Mouse (Mus musculus): ENCODE measurements around the gene Atmin. TPM values are rescaled to one million over a fixed set of nuclear protein-coding genes. Genes with fewer than 3 reads are reported as not detected.
A peak's percentile ranks its signal among the peaks of the same experiment; 100 is the strongest.

The Atmin gene
- polyA plus RNA-seq, 1 experiment from 2014 or later = 12.6 TPM

DNA sequence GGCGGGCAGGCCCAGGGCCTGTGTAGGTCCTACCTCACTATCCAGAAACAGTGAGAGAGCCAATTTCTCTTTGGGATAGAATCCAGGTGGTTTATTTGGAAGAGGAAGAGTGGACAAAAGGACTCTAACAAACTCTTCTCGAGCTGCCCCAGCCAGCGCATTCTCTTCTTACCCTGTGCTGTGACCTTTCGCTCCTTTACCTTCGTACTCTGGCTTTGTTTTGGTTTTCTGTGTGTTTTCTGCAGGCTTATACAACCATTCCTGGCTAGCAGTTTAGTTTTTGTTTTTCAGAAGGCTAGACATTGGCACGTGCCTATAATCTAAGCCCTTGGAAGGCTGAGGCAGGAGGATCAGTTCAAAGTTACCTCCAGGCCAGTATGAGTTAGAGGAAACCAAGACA, 26.3 kb downstream of the Atmin start:
- Histone ChIP-seq H3K27ac (replicated peaks) (no peak overlapping the region), H3K4me3 (no peak overlapping the region), H3K27me3 (ENCODE audit: low read depth, poor library complexity, severe bottlenecking) (no peaks in the 10 kb centered on the region), H3K9me3 (replicated peaks) (no peaks in the 10 kb centered on the region), H3K4me1 (no peaks in the 10 kb centered on the region), H3K36me3 (no peaks in the 10 kb centered on the region)
- 85% methylated on average over 6 of the region's 6 CpGs for WGBS
- no peak for DNase-seq (ENCODE audit: low spot score)

DNA sequence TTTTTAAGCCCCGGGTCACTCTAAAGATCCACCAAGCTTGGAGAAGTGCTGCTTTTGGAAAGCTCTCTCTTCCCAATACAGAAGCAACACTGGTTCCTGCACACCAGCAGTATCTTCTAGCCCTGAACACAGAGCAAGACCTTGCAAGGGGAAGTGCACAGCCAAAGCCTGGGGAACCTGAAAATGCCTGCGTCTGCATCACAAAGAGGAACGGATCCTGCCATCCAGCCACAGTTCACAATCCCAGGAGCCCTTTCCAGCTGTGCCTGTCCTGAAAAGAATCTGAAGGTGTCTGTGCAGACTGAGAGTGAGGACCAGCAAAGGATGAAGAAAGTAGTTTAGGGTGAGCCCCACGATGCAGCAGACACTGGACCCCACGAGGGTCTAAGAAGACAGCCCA, 31.9 kb downstream of the Atmin start:
- WGBS = 31% methylated on average over 5 of the region's 5 CpGs
- H3K4me1 ChIP-seq = peaks cover 19% of the 10 kb centered on the region
- H3K27ac ChIP-seq (replicated peaks) = no peak overlapping the region
- H3K36me3 ChIP-seq = no peaks in the 10 kb centered on the region
- DNase-seq (ENCODE audit: low spot score) = no peak
- no peaks in the 10 kb centered on the region for H3K9me3 ChIP-seq (replicated peaks)
- H3K4me3 ChIP-seq = no peak overlapping the region
- H3K27me3 ChIP-seq (ENCODE audit: low read depth, poor library complexity, severe bottlenecking) = no peaks in the 10 kb centered on the region

DNA sequence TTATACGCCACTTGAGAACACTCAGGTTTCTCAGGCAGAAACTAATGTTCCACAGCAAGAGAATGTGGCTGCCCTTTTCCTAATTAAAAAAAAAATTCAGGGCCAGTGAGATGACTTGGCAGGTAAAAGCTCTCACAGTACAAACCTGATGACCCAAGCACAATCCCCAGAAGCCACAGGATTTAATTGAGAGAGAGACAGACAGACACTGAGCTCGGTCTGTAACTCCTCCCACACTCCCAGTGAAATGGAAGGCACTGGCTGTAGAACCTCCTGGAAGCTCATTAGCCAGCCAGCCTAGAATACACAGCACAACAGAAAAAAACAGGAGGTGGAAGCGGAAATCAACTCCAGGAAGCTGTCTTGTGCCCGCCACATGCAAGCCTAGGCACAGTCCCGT, 32.4 kb downstream of the Atmin start:
- Histone ChIP-seq H3K27me3 (ENCODE audit: low read depth, poor library complexity, severe bottlenecking) (no peaks in the 10 kb centered on the region), H3K4me1 (peaks cover 20% of the 10 kb centered on the region), H3K27ac (replicated peaks) (no peak overlapping the region), H3K9me3 (replicated peaks) (no peaks in the 10 kb centered on the region), H3K36me3 (no peaks in the 10 kb centered on the region), H3K4me3 (no peak overlapping the region)
- DNase-seq (ENCODE audit: low spot score) = no peak
- 72% methylated on average over 5 of the region's 5 CpGs for WGBS

DNA sequence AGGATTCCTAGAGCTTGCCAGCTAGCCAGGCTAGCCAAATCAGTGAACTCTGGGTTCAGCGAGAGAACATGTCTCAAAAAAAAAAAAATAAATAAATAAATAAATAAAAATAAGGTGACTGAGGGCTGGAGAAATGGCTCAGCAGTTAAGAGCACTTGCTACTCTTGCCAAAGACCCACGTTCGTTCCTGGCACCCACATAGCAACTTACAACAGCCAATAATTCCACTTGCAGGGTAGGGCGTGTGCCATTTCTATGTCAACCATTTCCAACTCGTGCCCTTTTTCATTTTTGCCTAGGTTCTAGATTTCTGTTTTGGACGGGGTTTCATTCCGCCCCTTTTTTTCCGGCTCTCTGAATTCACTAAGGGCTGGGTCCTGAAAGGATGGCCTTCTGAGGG, 34.9 kb downstream of the Atmin start:
- Histone ChIP-seq H3K4me1 (peaks cover 20% of the 10 kb centered on the region), H3K4me3 (peak overlapping the region; percentile 81), H3K27me3 (ENCODE audit: low read depth, poor library complexity, severe bottlenecking) (no peaks in the 10 kb centered on the region), H3K9me3 (replicated peaks) (no peaks in the 10 kb centered on the region), H3K36me3 (peaks cover 14% of the 10 kb centered on the region), H3K27ac (replicated peaks) (peak overlapping the region; percentile 79)
- DNase-seq (ENCODE audit: low spot score) = no peak
- 35% methylated on average over 8 of the region's 8 CpGs for WGBS

DNA sequence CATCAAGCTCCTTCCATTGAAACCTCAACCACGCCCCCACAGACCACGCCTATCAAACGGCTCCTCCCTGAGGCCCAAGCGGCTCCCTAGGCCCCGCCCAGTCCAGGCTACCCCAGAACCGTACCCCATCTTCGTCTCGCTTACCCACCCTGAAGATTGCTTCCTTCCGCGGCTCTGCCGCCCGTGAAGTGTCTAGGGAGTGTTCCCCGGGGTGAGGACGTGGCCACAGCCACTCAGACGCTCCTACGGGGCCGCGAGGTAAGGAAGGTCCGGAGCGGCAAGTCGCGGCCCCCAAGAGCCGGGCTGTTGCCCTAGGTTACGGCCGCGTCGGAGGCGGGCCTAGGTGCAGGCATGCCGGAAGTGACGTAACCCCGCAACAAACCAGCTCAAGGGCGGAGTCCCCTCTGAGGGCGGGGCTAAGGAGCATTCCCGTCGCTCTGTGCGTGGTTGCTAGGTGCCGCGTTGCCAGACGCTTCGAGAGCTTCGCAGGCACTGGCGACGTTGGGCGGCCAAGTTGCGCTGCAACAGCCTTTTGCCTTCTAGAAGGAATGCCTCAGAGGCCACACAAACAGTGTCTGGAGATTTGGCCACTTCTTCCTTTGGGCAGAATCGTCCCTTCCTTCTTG, 35.6 kb downstream of the Atmin start, which contains the start of gene 1700030J22Rik:
Gene 1700030J22Rik, minus strand, starts transcription at position 329 of the 626 bp plus-strand sequence.
- Histone ChIP-seq H3K9me3 (replicated peaks) (no peaks in the 10 kb centered on the region), H3K4me1 (peaks cover 20% of the 10 kb centered on the region), H3K27ac (replicated peaks) (peak within 1 kb of the TSS; percentile 79), H3K4me3 (peak within 1 kb of the TSS; percentile 81), H3K36me3 (peaks cover 21% of the 10 kb centered on the region), H3K27me3 (ENCODE audit: low read depth, poor library complexity, severe bottlenecking) (no peaks in the 10 kb centered on the region)
- peak; percentile 98 for DNase-seq (ENCODE audit: low spot score)
- WGBS = under 1% methylated on average over 46 of the region's 46 CpGs

- no peaks in the 10 kb centered on the region for H3K27me3 ChIP-seq (ENCODE audit: low read depth, poor library complexity, severe bottlenecking)
- peaks cover 20% of the 10 kb centered on the region for H3K4me1 ChIP-seq
- peaks cover 35% of the 10 kb centered on the region for H3K36me3 ChIP-seq
- H3K9me3 ChIP-seq (replicated peaks) = no peaks in the 10 kb centered on the region
- peak; percentile 72 for DNase-seq (ENCODE audit: low spot score)
- no peak overlapping the region for H3K27ac ChIP-seq (replicated peaks)
- H3K4me3 ChIP-seq = no peak overlapping the region
- WGBS = 22% methylated on average over 4 of the region's 4 CpGs
Measured at GRCm38 (mm10) chr8:116980117-116980516, 36.9 kb downstream of the Atmin start.

DNA sequence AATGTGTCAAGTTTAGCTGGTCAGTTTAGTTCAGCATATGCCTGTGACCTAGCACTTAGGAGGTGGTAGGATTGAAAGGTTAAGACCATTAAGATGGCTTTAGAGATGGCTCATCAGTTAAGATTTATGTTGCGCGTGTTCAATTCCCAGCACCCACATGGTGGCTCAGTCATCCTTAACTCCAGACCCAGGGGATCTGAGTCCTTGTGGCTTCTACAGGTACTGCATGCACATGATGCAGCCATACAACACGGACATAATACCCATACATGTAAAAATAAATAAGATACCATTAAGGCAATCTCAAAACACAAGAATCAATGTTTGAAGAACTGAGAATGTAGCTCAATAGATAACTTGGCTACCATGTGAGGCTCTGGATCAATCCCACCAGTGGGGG, 46.6 kb downstream of the Atmin start:
- no peak overlapping the region for H3K4me3 ChIP-seq
- no peaks in the 10 kb centered on the region for H3K9me3 ChIP-seq (replicated peaks)
- no peaks in the 10 kb centered on the region for H3K27me3 ChIP-seq (ENCODE audit: low read depth, poor library complexity, severe bottlenecking)
- H3K27ac ChIP-seq (replicated peaks) = no peak overlapping the region
- peaks cover 58% of the 10 kb centered on the region for H3K36me3 ChIP-seq
- peaks cover 28% of the 10 kb centered on the region for H3K4me1 ChIP-seq
- DNase-seq (ENCODE audit: low spot score) = no peak
- 94% methylated on average over 3 of the region's 3 CpGs for WGBS

GRCm38 (mm10) chr8:116991241-116991640, 48.0 kb downstream of the Atmin start:
- 73% methylated on average over 8 of the region's 8 CpGs for WGBS
- Histone ChIP-seq H3K4me3 (peak overlapping the region; percentile 77; the same call in 1 of the 2 replicates), H3K9me3 (replicated peaks) (no peaks in the 10 kb centered on the region), H3K27ac (replicated peaks) (no peak overlapping the region), H3K27me3 (ENCODE audit: low read depth, poor library complexity, severe bottlenecking) (no peaks in the 10 kb centered on the region), H3K36me3 (peaks cover 45% of the 10 kb centered on the region), H3K4me1 (peaks cover 28% of the 10 kb centered on the region)
- no peak for DNase-seq (ENCODE audit: low spot score)

GRCm38 (mm10) chr8:116992176-116992971, 49.2 kb downstream of the Atmin start:
- Histone ChIP-seq H3K27me3 (ENCODE audit: low read depth, poor library complexity, severe bottlenecking) (no peaks in the 10 kb centered on the region), H3K4me1 (peaks cover 28% of the 10 kb centered on the region), H3K9me3 (replicated peaks) (no peaks in the 10 kb centered on the region), H3K27ac (replicated peaks) (peak overlapping the region; percentile 85), H3K4me3 (peak overlapping the region; percentile 77), H3K36me3 (peaks cover 33% of the 10 kb centered on the region)
- WGBS = 17% methylated on average over 23 of the region's 23 CpGs
- DNase-seq (ENCODE audit: low spot score) = peak; percentile 25

GRCm38 (mm10) chr8:116993095-116993867, 50.1 kb downstream of the Atmin start, which contains the start of gene Gcsh:
Gene Gcsh (minus strand): TSS chr8:116993537.
- Histone ChIP-seq H3K4me1 (peaks cover 28% of the 10 kb centered on the region), H3K4me3 (peak within 1 kb of the TSS; percentile 77), H3K36me3 (peaks cover 24% of the 10 kb centered on the region), H3K27ac (replicated peaks) (peak within 1 kb of the TSS; percentile 85), H3K27me3 (ENCODE audit: low read depth, poor library complexity, severe bottlenecking) (no peaks in the 10 kb centered on the region), H3K9me3 (replicated peaks) (no peaks in the 10 kb centered on the region)
- WGBS = under 1% methylated on average over 56 of the region's 56 CpGs
- DNase-seq (ENCODE audit: low spot score) = peak; percentile 100

GRCm38 (mm10) chr8:116994016-116994716, 51.0 kb downstream of the Atmin start:
- Histone ChIP-seq H3K36me3 (peaks cover 17% of the 10 kb centered on the region), H3K4me3 (peak overlapping the region; percentile 77), H3K27me3 (ENCODE audit: low read depth, poor library complexity, severe bottlenecking) (no peaks in the 10 kb centered on the region), H3K9me3 (replicated peaks) (no peaks in the 10 kb centered on the region), H3K4me1 (peaks cover 28% of the 10 kb centered on the region), H3K27ac (replicated peaks) (peak overlapping the region; percentile 85)
- DNase-seq (ENCODE audit: low spot score) = no peak
- 65% methylated on average over 11 of the region's 11 CpGs for WGBS

Measured in midbrain, embryonic 10.5 days (tissue).